Mouse (Mus musculus): ENCODE data around the gene Sgk1. TPM values are rescaled to one million over a fixed set of nuclear protein-coding genes. Genes with fewer than 3 reads are reported as not detected.

The Sgk1 gene
- polyA plus RNA-seq, 1 experiment from 2014 or later = 28.2 TPM

- H3K9ac ChIP-seq (replicated peaks) = no peak overlapping the region
- peak overlapping the region; percentile 37 for H3K4me2 ChIP-seq (replicated peaks)
- no peaks in the 10 kb centered on the region for H3K27me3 ChIP-seq
- no peaks in the 10 kb centered on the region for H3K9me3 ChIP-seq
- H3K27ac ChIP-seq (replicated peaks) = peak overlapping the region; percentile 55
- peak; percentile 75 for ATAC-seq (ENCODE audit: low FRiP score, low read depth)
- H3K4me1 ChIP-seq = peaks cover 19% of the 10 kb centered on the region
- no peaks in the 10 kb centered on the region for H3K36me3 ChIP-seq
- 3% methylated on average over 9 of the region's 9 CpGs for WGBS
- no peak overlapping the region for H3K4me3 ChIP-seq
These were observed 41.5 kb downstream of the Sgk1 start for GRCm38 (mm10) chr10:21923495-21923952.

- Histone ChIP-seq H3K27me3 (no peaks in the 10 kb centered on the region), H3K27ac (replicated peaks) (peak overlapping the region; percentile 55; the same call in 1 of the 2 replicates), H3K9ac (replicated peaks) (no peak overlapping the region), H3K4me2 (replicated peaks) (peak overlapping the region; percentile 37; the same call in 1 of the 2 replicates), H3K9me3 (no peaks in the 10 kb centered on the region), H3K36me3 (no peaks in the 10 kb centered on the region), H3K4me1 (peaks cover 19% of the 10 kb centered on the region), H3K4me3 (no peak overlapping the region)
- WGBS = 75% methylated on average over 16 of the region's 16 CpGs
- ATAC-seq (ENCODE audit: low FRiP score, low read depth) = no peak
These were observed 42.2 kb downstream of the Sgk1 start for GRCm38 (mm10) chr10:21924051-21924720.

- WGBS = 87% methylated on average over 5 of the region's 5 CpGs
- Histone ChIP-seq H3K9ac (replicated peaks) (no peak overlapping the region), H3K4me3 (no peak overlapping the region), H3K27ac (replicated peaks) (no peak overlapping the region), H3K36me3 (no peaks in the 10 kb centered on the region), H3K27me3 (no peaks in the 10 kb centered on the region), H3K9me3 (no peaks in the 10 kb centered on the region), H3K4me1 (peaks cover 19% of the 10 kb centered on the region), H3K4me2 (replicated peaks) (no peak overlapping the region)
- no peak for ATAC-seq (ENCODE audit: low FRiP score, low read depth)
These were observed 45.0 kb downstream of the Sgk1 start for GRCm38 (mm10) chr10:21926941-21927340.

GRCm38 (mm10) chr10:21930781-21931380 is 48.9 kb downstream of the Sgk1 start:
- no peaks in the 10 kb centered on the region for H3K36me3 ChIP-seq
- WGBS = 72% methylated on average over 10 of the region's 10 CpGs
- H3K4me1 ChIP-seq = no peaks in the 10 kb centered on the region
- no peak overlapping the region for H3K4me3 ChIP-seq
- H3K27me3 ChIP-seq = no peaks in the 10 kb centered on the region
- H3K9me3 ChIP-seq = no peaks in the 10 kb centered on the region
- ATAC-seq (ENCODE audit: low FRiP score, low read depth) = no peak
- H3K4me2 ChIP-seq (replicated peaks) = no peak overlapping the region
- H3K27ac ChIP-seq (replicated peaks) = no peak overlapping the region
- no peak overlapping the region for H3K9ac ChIP-seq (replicated peaks)

- Histone ChIP-seq H3K4me1 (peaks cover 11% of the 10 kb centered on the region; the same call in 1 of the 2 replicates), H3K27me3 (no peaks in the 10 kb centered on the region), H3K36me3 (no peaks in the 10 kb centered on the region), H3K4me3 (no peak overlapping the region), H3K4me2 (replicated peaks) (no peak overlapping the region), H3K27ac (replicated peaks) (no peak overlapping the region), H3K9ac (replicated peaks) (no peak overlapping the region), H3K9me3 (no peaks in the 10 kb centered on the region)
- no peak for ATAC-seq (ENCODE audit: low FRiP score, low read depth)
- 82% methylated on average over 3 of the region's 3 CpGs for WGBS
These were observed 50.8 kb downstream of the Sgk1 start for GRCm38 (mm10) chr10:21932791-21933190.

GRCm38 (mm10) chr10:21934826-21935225 is 52.8 kb downstream of the Sgk1 start:
- no peak overlapping the region for H3K4me2 ChIP-seq (replicated peaks)
- 98% methylated on average over 2 of the region's 2 CpGs for WGBS

GRCm38 (mm10) chr10:21936513-21937221 is 54.7 kb downstream of the Sgk1 start:
- no peak overlapping the region for H3K9ac ChIP-seq (replicated peaks)
- no peaks in the 10 kb centered on the region for H3K27me3 ChIP-seq
- peak overlapping the region; percentile 5; the same call in 1 of the 2 replicates for H3K4me2 ChIP-seq (replicated peaks)
- no peak overlapping the region for H3K27ac ChIP-seq (replicated peaks)
- no peaks in the 10 kb centered on the region for H3K9me3 ChIP-seq
- peaks cover 11% of the 10 kb centered on the region; the same call in 1 of the 2 replicates for H3K4me1 ChIP-seq
- H3K36me3 ChIP-seq = no peaks in the 10 kb centered on the region
- 47% methylated on average over 12 of the region's 12 CpGs for WGBS
- ATAC-seq (ENCODE audit: low FRiP score, low read depth) = no peak
- H3K4me3 ChIP-seq = no peak overlapping the region

More at GRCm38 (mm10) chr10:21934826-21935225, 52.8 kb downstream of the Sgk1 start:
- Histone ChIP-seq H3K27me3 (no peaks in the 10 kb centered on the region), H3K9me3 (no peaks in the 10 kb centered on the region), H3K27ac (replicated peaks) (no peak overlapping the region), H3K4me1 (peaks cover 11% of the 10 kb centered on the region; the same call in 1 of the 2 replicates), H3K4me3 (no peak overlapping the region), H3K9ac (replicated peaks) (no peak overlapping the region), H3K36me3 (no peaks in the 10 kb centered on the region)
- ATAC-seq (ENCODE audit: low FRiP score, low read depth) = no peak

- ATAC-seq (ENCODE audit: low FRiP score, low read depth) = no peak
- Histone ChIP-seq H3K9ac (replicated peaks) (no peak overlapping the region), H3K4me3 (no peak overlapping the region), H3K27ac (replicated peaks) (no peak overlapping the region), H3K27me3 (no peaks in the 10 kb centered on the region), H3K4me1 (peaks cover 11% of the 10 kb centered on the region; the same call in 1 of the 2 replicates), H3K4me2 (replicated peaks) (0 out of 2 replicates have a peak overlapping the region, but pooled peaks have one; percentile 5), H3K36me3 (no peaks in the 10 kb centered on the region), H3K9me3 (no peaks in the 10 kb centered on the region)
- WGBS = 10% methylated on average over 9 of the region's 9 CpGs
These were observed 55.2 kb downstream of the Sgk1 start for GRCm38 (mm10) chr10:21937222-21937605.

- H3K9ac ChIP-seq (replicated peaks) = no peak overlapping the region
- H3K9me3 ChIP-seq = no peaks in the 10 kb centered on the region
- H3K4me1 ChIP-seq = peaks cover 11% of the 10 kb centered on the region; the same call in 1 of the 2 replicates
- no peak for ATAC-seq (ENCODE audit: low FRiP score, low read depth)
- no peaks in the 10 kb centered on the region for H3K36me3 ChIP-seq
- H3K4me3 ChIP-seq = no peak overlapping the region
- no peaks in the 10 kb centered on the region for H3K27me3 ChIP-seq
- H3K27ac ChIP-seq (replicated peaks) = no peak overlapping the region
- H3K4me2 ChIP-seq (replicated peaks) = no peak overlapping the region
- WGBS = 67% methylated on average over 4 of the region's 4 CpGs
These were observed 56.2 kb downstream of the Sgk1 start for GRCm38 (mm10) chr10:21938166-21938565.

- Histone ChIP-seq H3K9ac (replicated peaks) (no peak overlapping the region), H3K4me3 (no peak overlapping the region), H3K27me3 (no peaks in the 10 kb centered on the region), H3K4me1 (peaks cover 11% of the 10 kb centered on the region; the same call in 1 of the 2 replicates), H3K27ac (replicated peaks) (no peak overlapping the region), H3K36me3 (no peaks in the 10 kb centered on the region), H3K9me3 (no peaks in the 10 kb centered on the region), H3K4me2 (replicated peaks) (no peak overlapping the region)
- 83% methylated on average over 3 of the region's 3 CpGs for WGBS
- no peak for ATAC-seq (ENCODE audit: low FRiP score, low read depth)
These were observed 59.3 kb downstream of the Sgk1 start for GRCm38 (mm10) chr10:21941235-21941634.

GRCm38 (mm10) chr10:21943145-21943700 is 61.2 kb downstream of the Sgk1 start:
- Histone ChIP-seq H3K27ac (replicated peaks) (no peak overlapping the region), H3K9me3 (no peaks in the 10 kb centered on the region), H3K9ac (replicated peaks) (no peak overlapping the region), H3K36me3 (no peaks in the 10 kb centered on the region), H3K4me3 (no peak overlapping the region), H3K4me2 (replicated peaks) (no peak overlapping the region), H3K27me3 (no peaks in the 10 kb centered on the region), H3K4me1 (no peaks in the 10 kb centered on the region)
- WGBS = 93% methylated on average over 6 of the region's 6 CpGs
- no peak for ATAC-seq (ENCODE audit: low FRiP score, low read depth)

- Histone ChIP-seq H3K4me1 (no peaks in the 10 kb centered on the region), H3K4me3 (no peak overlapping the region), H3K36me3 (no peaks in the 10 kb centered on the region), H3K9ac (replicated peaks) (no peak overlapping the region), H3K27me3 (no peaks in the 10 kb centered on the region), H3K9me3 (no peaks in the 10 kb centered on the region), H3K4me2 (replicated peaks) (no peak overlapping the region), H3K27ac (replicated peaks) (no peak overlapping the region)
- WGBS = 79% methylated on average over 1 of the region's 1 CpGs
- no peak for ATAC-seq (ENCODE audit: low FRiP score, low read depth)
These were observed 63.2 kb downstream of the Sgk1 start for GRCm38 (mm10) chr10:21945195-21945594.

All from midbrain, embryonic 12.5 days (tissue).